Mouse (Mus musculus): ENCODE measurements around the gene AL607142.1. TPM values are rescaled to one million over a fixed set of nuclear protein-coding genes. Genes with fewer than 3 reads are reported as not detected.

Gene AL607142.1
- total and polyA plus RNA-seq, 3 experiments: not detected

DNA sequence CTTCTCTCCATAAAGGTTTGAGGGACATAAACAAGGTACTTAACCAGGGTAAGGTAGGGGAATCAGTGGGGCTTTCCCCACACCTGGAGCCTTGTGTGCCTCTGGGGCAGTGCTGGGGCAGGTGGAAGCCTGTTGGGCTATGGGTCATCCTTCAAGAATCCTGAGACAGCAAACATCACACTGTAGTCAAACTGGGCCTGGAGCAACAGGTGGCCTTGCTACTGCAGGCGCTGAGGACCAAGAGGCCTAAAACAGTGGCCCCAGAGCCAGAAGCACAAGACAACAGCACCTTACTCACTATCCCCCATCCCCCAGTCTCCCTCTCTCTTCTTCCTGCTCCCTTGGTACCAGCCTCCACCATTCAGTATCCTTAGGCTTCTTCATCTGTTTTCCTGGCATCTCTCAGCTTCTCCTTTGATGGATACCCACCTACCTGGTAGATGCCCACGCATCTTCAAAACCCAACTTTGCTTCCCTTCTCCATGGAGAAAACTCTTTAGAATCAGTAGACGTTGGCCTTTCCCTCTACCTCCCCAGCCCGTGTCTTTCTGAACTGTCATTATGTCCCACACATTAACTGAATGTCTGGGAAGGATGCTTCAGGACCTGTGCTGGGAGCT, 41.5 kb upstream of the AL607142.1 start:
- no peaks in the 10 kb centered on the region for H3K9me3 ChIP-seq (replicated peaks; ENCODE audit: insufficient read depth, low read length)

GRCm38 (mm10) chr4:120024071-120024470, 40.7 kb upstream of the AL607142.1 start:
- H3K27ac ChIP-seq (ENCODE audit: control insufficient read depth, low read depth, low read length): no peak overlapping the region
- H3K4me3 ChIP-seq (ENCODE audit: control insufficient read depth in 1 of 2, insufficient read depth in 1 of 2, low read depth in 2 of 2, low read length in 2 of 2): no peak overlapping the region
- H3K79me2 ChIP-seq (ENCODE audit: control insufficient read depth, insufficient read depth, low read length, poor library complexity): no peaks in the 10 kb centered on the region
- TF ChIP-seq ETS1 (IDR thresholded peaks at IDR 0.05; ENCODE audit: low read depth, low read length) (no peak), MEF2A (IDR thresholded peaks at IDR 0.05; ENCODE audit: extremely low read depth, insufficient replicate concordance, low read depth, low read length, poor library complexity, severe bottlenecking) (no peak), POLR2A (IDR thresholded peaks at IDR 0.05; ENCODE audit: control insufficient read depth in 1 of 2, insufficient read depth in 1 of 2, low read depth in 1 of 2, low read length in 2 of 2, poor library complexity in 1 of 2) (no peak), ZC3H11A (IDR thresholded peaks at IDR 0.05; ENCODE audit: low read depth, low read length) (no peak), CTCF (IDR thresholded peaks at IDR 0.05 in 2 of 3, conservative IDR thresholded peaks at IDR 0.05 in 1 of 3; ENCODE audit: control insufficient read depth in 1 of 3, insufficient read depth in 1 of 3, low read depth in 2 of 3, low read length in 3 of 3, poor library complexity in 1 of 3, severe bottlenecking in 1 of 3) (no peak), SIN3A (IDR thresholded peaks at IDR 0.05; ENCODE audit: low read length) (no peak), MAFK (IDR thresholded peaks at IDR 0.05; ENCODE audit: borderline replicate concordance, low read depth, low read length) (no peak), USF1 (IDR thresholded peaks at IDR 0.05; ENCODE audit: low read depth, low read length) (no peak), TAL1 (IDR thresholded peaks at IDR 0.05; ENCODE audit: low read length) (no peak), TBP (IDR thresholded peaks at IDR 0.05; ENCODE audit: low read depth, low read length) (no peak), NRF1 (IDR thresholded peaks at IDR 0.05; ENCODE audit: insufficient read depth, low read depth, low read length, poor library complexity, severe bottlenecking) (no peak), USF2 (IDR thresholded peaks at IDR 0.05; ENCODE audit: borderline replicate concordance in 1 of 2, insufficient read depth in 1 of 2, low read depth in 1 of 2, low read length in 2 of 2) (no peak), JUND (IDR thresholded peaks at IDR 0.05; ENCODE audit: low read depth, low read length) (no peak), ZMIZ1 (IDR thresholded peaks at IDR 0.05; ENCODE audit: low read depth, low read length) (no peak), CHD1 (IDR thresholded peaks at IDR 0.05; ENCODE audit: low read depth, low read length) (no peak), POLR2AphosphoS2 (IDR thresholded peaks at IDR 0.05; ENCODE audit: low read length) (no peak), BHLHE40 (IDR thresholded peaks at IDR 0.05; ENCODE audit: borderline replicate concordance, low read depth, low read length) (no peak)
- no peaks in the 10 kb centered on the region for H3K4me1 ChIP-seq (ENCODE audit: control insufficient read depth in 1 of 2, insufficient read depth in 2 of 2, low read length in 2 of 2)
- DNase-seq (ENCODE audit: low read depth, low spot score): no peak
- no peaks in the 10 kb centered on the region for H3K9me3 ChIP-seq (replicated peaks; ENCODE audit: insufficient read depth, low read length)
- H3K36me3 ChIP-seq (ENCODE audit: control insufficient read depth in 1 of 2, insufficient read depth in 2 of 2, low read length in 2 of 2): no peaks in the 10 kb centered on the region
- no peak overlapping the region for H3K9ac ChIP-seq (ENCODE audit: control insufficient read depth, low read depth, low read length, poor library complexity, severe bottlenecking)
- no peaks in the 10 kb centered on the region for H3K27me3 ChIP-seq (ENCODE audit: control insufficient read depth in 1 of 2, insufficient read depth in 2 of 2, low read length in 2 of 2)

More for the DNA sequence above, 41.5 kb upstream of the AL607142.1 start:
- H3K36me3 ChIP-seq (ENCODE audit: control insufficient read depth in 1 of 2, insufficient read depth in 2 of 2, low read length in 2 of 2): no peaks in the 10 kb centered on the region
- no peaks in the 10 kb centered on the region for H3K4me1 ChIP-seq (ENCODE audit: control insufficient read depth in 1 of 2, insufficient read depth in 2 of 2, low read length in 2 of 2)
- H3K9ac ChIP-seq (ENCODE audit: control insufficient read depth, low read depth, low read length, poor library complexity, severe bottlenecking): no peak overlapping the region
- H3K27me3 ChIP-seq (ENCODE audit: control insufficient read depth in 1 of 2, insufficient read depth in 2 of 2, low read length in 2 of 2): no peaks in the 10 kb centered on the region
- no peak overlapping the region for H3K27ac ChIP-seq (ENCODE audit: control insufficient read depth, low read depth, low read length)
- TF ChIP-seq KAT2A (conservative IDR thresholded peaks at IDR 0.05; ENCODE audit: low read depth, low read length) (no peak), SIN3A (IDR thresholded peaks at IDR 0.05; ENCODE audit: low read length) (no peak), RAD21 (IDR thresholded peaks at IDR 0.05; ENCODE audit: low read depth, low read length) (no peak), MYB (IDR thresholded peaks at IDR 0.05; ENCODE audit: low read depth, low read length) (no peak)
- no peak overlapping the region for H3K4me3 ChIP-seq (ENCODE audit: control insufficient read depth in 1 of 2, insufficient read depth in 1 of 2, low read depth in 2 of 2, low read length in 2 of 2)
- no peak for DNase-seq (ENCODE audit: low read depth, low spot score)
- H3K79me2 ChIP-seq (ENCODE audit: control insufficient read depth, insufficient read depth, low read length, poor library complexity): no peaks in the 10 kb centered on the region

Data from MEL (cell line).